Mouse (Mus musculus) CH12.LX (cell line): ENCODE results near the gene Zbtb7a. TPM values are rescaled to one million over a fixed set of nuclear protein-coding genes. Genes with fewer than 3 reads are reported as not detected.

Experiments
- DNase-seq: peaks from one replicate; pipeline ENCODE4 v3.0.0-alpha.2; 2013; ENCODE audit errors: extremely low read depth
- H3K27ac ChIP-seq: 2 replicates; pipeline ENCODE4 v1.5.1; 2012; ENCODE audit warnings: low read depth, mild to moderate bottlenecking, control low read depth, moderate library complexity; ENCODE audit not compliant: insufficient read depth
- H3K27me3 ChIP-seq: replicated peaks from 2 replicates; pipeline ENCODE3; 2012; ENCODE audit warnings: inconsistent platforms
- H3K36me3 ChIP-seq, 2 experiments: replicated peaks in 1 of 2; 2 replicates each; pipeline versions ENCODE3 to v1.6.1; 2012; ENCODE audit warnings: inconsistent platforms in 1 of 2, low read length in 1 of 2, mild to moderate bottlenecking in 1 of 2, mixed read lengths in 1 of 2, moderate library complexity in 1 of 2; ENCODE audit not compliant: control insufficient read depth in 1 of 2, insufficient read depth in 1 of 2
- H3K4me1 ChIP-seq, 2 experiments: 2 replicates each; pipeline ENCODE4 v1.6.1; 2012; ENCODE audit warnings: inconsistent platforms in 1 of 2, moderate library complexity in 1 of 2; ENCODE audit not compliant: insufficient read depth in 2 of 2, control insufficient read depth in 1 of 2
- H3K4me2 ChIP-seq: 2 replicates; pipeline ENCODE4 v1.6.1; 2012; ENCODE audit warnings: low read depth, mild to moderate bottlenecking, control low read depth; ENCODE audit not compliant: poor library complexity, insufficient read depth, severe bottlenecking
- H3K4me3 ChIP-seq, 3 experiments: fragments of 150-350 bp in 1 of 3; sonication (generic) in 1 of 3; replicated peaks in 1 of 3; 2 replicates each; pipeline versions ENCODE3 to v1.5.1; 2011 to 2012; ENCODE audit warnings: low read depth in 2 of 3, low read length in 2 of 3, mild to moderate bottlenecking in 2 of 3, moderate library complexity in 2 of 3, control low read depth in 1 of 3, improper control_type of control experiment in 1 of 3, inconsistent platforms in 1 of 3, mixed read lengths in 1 of 3; ENCODE audit not compliant: poor library complexity in 1 of 3
- H3K79me2 ChIP-seq: replicated peaks from 2 replicates; pipeline ENCODE4 v1.6.1; 2012; ENCODE audit warnings: mild to moderate bottlenecking, moderate library complexity; ENCODE audit not compliant: control insufficient read depth, poor library complexity, insufficient read depth, severe bottlenecking; ENCODE audit errors: extremely low read depth
- H3K9ac ChIP-seq: 2 replicates; pipeline ENCODE4 v1.6.1; 2012; ENCODE audit warnings: low read depth, mild to moderate bottlenecking, control low read depth, moderate library complexity; ENCODE audit not compliant: insufficient read depth
- H3K9me3 ChIP-seq: replicated peaks from 2 replicates; pipeline ENCODE3; 2012; ENCODE audit warnings: low read length, inconsistent platforms, mixed read lengths
- BHLHE40 ChIP-seq: IDR thresholded peaks from 2 replicates; pipeline ENCODE4 v1.6.1; 2011; ENCODE audit warnings: mild to moderate bottlenecking, low read depth, low read length, improper control_type of control experiment
- GABPA ChIP-seq: IDR thresholded peaks from 2 replicates; pipeline ENCODE4 v1.6.1; 2012; ENCODE audit warnings: low read depth, low read length, improper control_type of control experiment, inconsistent platforms; ENCODE audit not compliant: insufficient replicate concordance
- MAZ ChIP-seq: IDR thresholded peaks from 2 replicates; pipeline ENCODE4 v1.6.1; 2012; ENCODE audit warnings: low read depth, mild to moderate bottlenecking, inconsistent platforms, low read length, improper control_type of control experiment, moderate library complexity
- ZMIZ1 ChIP-seq: IDR thresholded peaks from 2 replicates; pipeline ENCODE4 v1.6.1; 2012; ENCODE audit warnings: low read depth, mild to moderate bottlenecking, inconsistent platforms, low read length, improper control_type of control experiment
- dilution Hi-C: fragments of 300-500 bp; cut with MboI; formaldehyde crosslinking; loops from 2 replicates; pipeline ENCODE4 v1.14.3; 2020; ENCODE audit warnings: low sequenced_read_pairs; ENCODE audit not compliant: extremely low pct_unique_long_range_greater_than_20kb, extremely low pct_ligation_motif_present
- in situ Hi-C: fragments of 300-500 bp; cut with MboI; formaldehyde crosslinking; loops from 3 replicates; pipeline ENCODE4 v1.14.3; 2019; ENCODE audit warnings: low sequenced_read_pairs, low pct_ligation_motif_present, low pct_unique_long_range_greater_than_20kb, mixed read lengths
- polyA plus RNA-seq: library from polyadenylated mRNA; unstranded; fragments of >175 nt; gene quantifications from 2 replicates; pipeline ENCODE4 v1.2.1, GENCODE M21; 2012; ENCODE audit warnings: low read depth; ENCODE audit not compliant: insufficient read length
- total RNA-seq, 2 experiments: library from RNA; depleted of rRNA; stranded (reverse); fragments of 300-350 nt in 1 of 2; fragments of >200 nt in 1 of 2; gene quantifications; 2 replicates each; pipeline ENCODE4 v1.2.3; 2012 to 2014

Gene Zbtb7a
- total and polyA plus RNA-seq, 3 experiments = 3.0 to 21.3 (median 18.2) TPM

DNA sequence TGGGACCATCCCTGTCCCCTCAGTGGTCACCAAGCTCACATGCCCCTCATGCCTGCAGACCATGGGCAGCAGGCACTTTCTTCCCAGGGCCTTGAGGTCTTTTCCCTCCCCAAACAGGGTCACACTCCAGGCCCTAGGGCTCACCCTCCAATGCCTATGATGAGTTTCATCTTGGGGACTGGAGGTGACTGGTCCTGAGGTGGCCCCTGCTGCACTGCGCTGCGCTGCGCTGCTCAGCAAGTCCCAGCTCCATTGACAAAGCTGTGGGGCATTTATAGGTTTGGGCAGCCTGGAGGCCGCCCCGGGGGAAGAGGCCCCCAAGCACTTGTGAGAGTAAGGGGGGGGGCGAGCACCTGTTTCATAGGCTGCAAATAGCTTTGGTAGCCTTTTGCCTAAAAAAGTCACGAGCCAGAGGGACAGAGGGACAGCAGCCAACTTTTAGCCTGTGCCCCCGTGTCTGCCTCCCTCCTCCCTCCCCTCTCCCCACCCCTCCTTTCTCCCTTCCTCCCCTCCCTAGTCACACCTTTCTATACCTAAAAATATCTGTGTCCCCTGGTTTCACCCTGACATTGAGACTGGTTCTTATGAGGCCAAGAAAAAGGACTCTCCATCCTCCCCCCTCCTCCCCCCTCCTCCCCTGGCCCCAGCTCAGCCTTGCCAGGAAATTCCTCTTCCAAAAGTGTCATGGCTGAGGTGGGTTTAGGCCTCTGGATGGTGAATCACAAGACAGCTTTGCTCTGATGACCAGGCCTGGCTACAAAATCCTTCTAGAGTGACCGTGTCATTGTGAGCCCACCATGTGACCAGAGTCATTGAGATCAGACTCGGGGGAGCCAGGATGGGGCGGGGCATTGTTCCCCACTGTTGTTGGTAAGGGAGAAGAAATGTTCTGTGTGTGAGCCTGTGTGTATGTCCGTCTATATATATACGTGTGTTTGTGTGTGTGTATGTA lies 67.1 kb downstream of the Zbtb7a start, which contains the start of gene Nmrk2:
Nmrk2 (minus strand) TSS at position 245 of the 952 bp plus-strand sequence.
- in situ Hi-C loops = loop anchor here (5.0 kb wide), 1 partner anchor 35 kb away; no protein-coding TSS in a partner anchor
- no peak for DNase-seq
- Histone ChIP-seq H3K27ac (no peak within 1 kb of the TSS), H3K27me3 (no peaks in the 10 kb centered on the region), H3K9ac (no peak within 1 kb of the TSS), H3K4me3 (no peak within 1 kb of the TSS), H3K9me3 (peaks cover 10% of the 10 kb centered on the region), H3K36me3 (no peaks in the 10 kb centered on the region), H3K4me2 (no peak within 1 kb of the TSS), H3K79me2 (no peaks in the 10 kb centered on the region), H3K4me1 (peaks cover 31 to 47% of the 10 kb centered on the region in 2 experiments)
- 0 out of 2 replicates have a peak, but pooled peaks have one; percentile 22 for TF ChIP-seq MAZ
- TF ChIP-seq ZMIZ1 = no peak
- TF ChIP-seq BHLHE40 = peak; percentile 43; the same call in 1 of the 2 replicates
- no peak for TF ChIP-seq GABPA
- dilution Hi-C loops = no loop called here

Other genes with a start within 250 kb of the Zbtb7a start
Only the 20 nearest of the 31 such genes appear.
- gene Gng7, start 120.3 kb upstream of the Zbtb7a start, total RNA-seq (2012; rRNA removed) = 0.46 and 0.47 TPM in 2 replicates
- gene Gng7, start 120.3 kb upstream of the Zbtb7a start, total RNA-seq (2014; rRNA removed) = not detected in 2 replicates
- 0.24 and 0.68 TPM in 2 replicates for gene Gng7, start 120.3 kb upstream of the Zbtb7a start, polyA plus RNA-seq
- gene Diras1, start 109.6 kb upstream of the Zbtb7a start, total RNA-seq (2012; rRNA removed) = not detected in 2 replicates
- gene Diras1, start 109.6 kb upstream of the Zbtb7a start, total RNA-seq (2014; rRNA removed) = not detected in 2 replicates
- not detected in 2 replicates for gene Diras1, start 109.6 kb upstream of the Zbtb7a start, polyA plus RNA-seq
- 6.3 and 7.2 TPM in 2 replicates for gene Slc39a3, start 97.8 kb upstream of the Zbtb7a start, total RNA-seq (2012; rRNA removed)
- 3.5 and 3.9 TPM in 2 replicates for gene Slc39a3, start 97.8 kb upstream of the Zbtb7a start, total RNA-seq (2014; rRNA removed)
- 4.2 and 4.3 TPM in 2 replicates for gene Slc39a3, start 97.8 kb upstream of the Zbtb7a start, polyA plus RNA-seq
- 104 and 110 TPM in 2 replicates for gene Sgta, start 75.0 kb upstream of the Zbtb7a start, total RNA-seq (2012; rRNA removed)
- gene Sgta, start 75.0 kb upstream of the Zbtb7a start, total RNA-seq (2014; rRNA removed) = 61.1 and 67.6 TPM in 2 replicates
- 118 and 123 TPM in 2 replicates for gene Sgta, start 75.0 kb upstream of the Zbtb7a start, polyA plus RNA-seq
- 123 and 136 TPM in 2 replicates for gene Thop1, start 65.2 kb upstream of the Zbtb7a start, total RNA-seq (2012; rRNA removed)
- gene Thop1, start 65.2 kb upstream of the Zbtb7a start, total RNA-seq (2014; rRNA removed) = 70.9 and 81.1 TPM in 2 replicates
- 94.5 and 105 TPM in 2 replicates for gene Thop1, start 65.2 kb upstream of the Zbtb7a start, polyA plus RNA-seq
- gene Creb3l3, start 36.3 kb upstream of the Zbtb7a start, total RNA-seq (2012; rRNA removed) = not detected in 2 replicates
- gene Creb3l3, start 36.3 kb upstream of the Zbtb7a start, total RNA-seq (2014; rRNA removed) = not detected in 2 replicates
- gene Creb3l3, start 36.3 kb upstream of the Zbtb7a start, polyA plus RNA-seq = 0.13 TPM in 1 of 2 replicates, not detected in the other
- 127 and 146 TPM in 2 replicates for gene Map2k2, start 29.3 kb upstream of the Zbtb7a start, total RNA-seq (2012; rRNA removed)
- gene Map2k2, start 29.3 kb upstream of the Zbtb7a start, total RNA-seq (2014; rRNA removed) = 67.2 and 79.2 TPM in 2 replicates
- 120 and 130 TPM in 2 replicates for gene Map2k2, start 29.3 kb upstream of the Zbtb7a start, polyA plus RNA-seq
- gene Pias4, start 32.7 kb downstream of the Zbtb7a start, total RNA-seq (2012; rRNA removed) = 24.3 and 26.6 TPM in 2 replicates
- 13.6 and 15.3 TPM in 2 replicates for gene Pias4, start 32.7 kb downstream of the Zbtb7a start, total RNA-seq (2014; rRNA removed)
- 26.5 and 33.5 TPM in 2 replicates for gene Pias4, start 32.7 kb downstream of the Zbtb7a start, polyA plus RNA-seq
- 3,382 and 4,660 TPM in 2 replicates for gene Eef2, start 41.4 kb downstream of the Zbtb7a start, total RNA-seq (2012; rRNA removed)
- 1,528 and 1,752 TPM in 2 replicates for gene Eef2, start 41.4 kb downstream of the Zbtb7a start, total RNA-seq (2014; rRNA removed)
- gene Eef2, start 41.4 kb downstream of the Zbtb7a start, polyA plus RNA-seq = 2,532 and 2,649 TPM in 2 replicates
- gene Dapk3, start 47.8 kb downstream of the Zbtb7a start, total RNA-seq (2012; rRNA removed) = 43.9 and 46.2 TPM in 2 replicates
- 25.4 and 27.5 TPM in 2 replicates for gene Dapk3, start 47.8 kb downstream of the Zbtb7a start, total RNA-seq (2014; rRNA removed)
- 39.5 and 44.5 TPM in 2 replicates for gene Dapk3, start 47.8 kb downstream of the Zbtb7a start, polyA plus RNA-seq
- 0.29 TPM in 1 of 2 replicates, not detected in the other for gene 4930442H23Rik, start 48.6 kb downstream of the Zbtb7a start, total RNA-seq (2012; rRNA removed)
- not detected in 2 replicates for gene 4930442H23Rik, start 48.6 kb downstream of the Zbtb7a start, total RNA-seq (2014; rRNA removed)
- 0.27 and 0.35 TPM in 2 replicates for gene 4930442H23Rik, start 48.6 kb downstream of the Zbtb7a start, polyA plus RNA-seq
- 0.08 TPM in 1 of 2 replicates, not detected in the other for gene Nmrk2, start 66.8 kb downstream of the Zbtb7a start, total RNA-seq (2012; rRNA removed)
- not detected in 2 replicates for gene Nmrk2, start 66.8 kb downstream of the Zbtb7a start, total RNA-seq (2014; rRNA removed)
- not detected in 2 replicates for gene Nmrk2, start 66.8 kb downstream of the Zbtb7a start, polyA plus RNA-seq
- gene Atcay, start 95.6 kb downstream of the Zbtb7a start, total RNA-seq (2012; rRNA removed) = 0.08 and 0.17 TPM in 2 replicates
- gene Atcay, start 95.6 kb downstream of the Zbtb7a start, total RNA-seq (2014; rRNA removed) = 0.05 TPM in 1 of 2 replicates, not detected in the other
- 0.06 and 0.12 TPM in 2 replicates for gene Atcay, start 95.6 kb downstream of the Zbtb7a start, polyA plus RNA-seq
- 5.5 and 13.5 TPM in 2 replicates for gene Zfr2, start 97.9 kb downstream of the Zbtb7a start, total RNA-seq (2012; rRNA removed)
- 1.0 and 1.2 TPM in 2 replicates for gene Zfr2, start 97.9 kb downstream of the Zbtb7a start, total RNA-seq (2014; rRNA removed)
- gene Zfr2, start 97.9 kb downstream of the Zbtb7a start, polyA plus RNA-seq = 2.4 and 2.7 TPM in 2 replicates
- gene Matk, start 117.7 kb downstream of the Zbtb7a start, total RNA-seq (2012; rRNA removed) = 2.9 and 3.9 TPM in 2 replicates
- gene Matk, start 117.7 kb downstream of the Zbtb7a start, total RNA-seq (2014; rRNA removed) = 4.9 and 5.2 TPM in 2 replicates
- gene Matk, start 117.7 kb downstream of the Zbtb7a start, polyA plus RNA-seq = 2.1 and 2.5 TPM in 2 replicates
- 128 and 140 TPM in 2 replicates for gene Mrpl54, start 131.7 kb downstream of the Zbtb7a start, total RNA-seq (2012; rRNA removed)
- gene Mrpl54, start 131.7 kb downstream of the Zbtb7a start, total RNA-seq (2014; rRNA removed) = 131 and 167 TPM in 2 replicates
- 104 and 120 TPM in 2 replicates for gene Mrpl54, start 131.7 kb downstream of the Zbtb7a start, polyA plus RNA-seq
- 104 and 149 TPM in 2 replicates for gene Apba3, start 131.7 kb downstream of the Zbtb7a start, total RNA-seq (2012; rRNA removed)
- gene Apba3, start 131.7 kb downstream of the Zbtb7a start, total RNA-seq (2014; rRNA removed) = 40.2 and 43.4 TPM in 2 replicates
- 43.2 and 47.4 TPM in 2 replicates for gene Apba3, start 131.7 kb downstream of the Zbtb7a start, polyA plus RNA-seq
- gene Tjp3, start 156.4 kb downstream of the Zbtb7a start, total RNA-seq (2012; rRNA removed) = 4.8 and 7.2 TPM in 2 replicates
- 0.42 TPM in 1 of 2 replicates, not detected in the other for gene Tjp3, start 156.4 kb downstream of the Zbtb7a start, total RNA-seq (2014; rRNA removed)
- 0.76 and 0.97 TPM in 2 replicates for gene Tjp3, start 156.4 kb downstream of the Zbtb7a start, polyA plus RNA-seq
- 12.6 and 17.9 TPM in 2 replicates for gene Pip5k1c, start 157.7 kb downstream of the Zbtb7a start, total RNA-seq (2012; rRNA removed)
- 11.4 and 11.7 TPM in 2 replicates for gene Pip5k1c, start 157.7 kb downstream of the Zbtb7a start, total RNA-seq (2014; rRNA removed)
- gene Pip5k1c, start 157.7 kb downstream of the Zbtb7a start, polyA plus RNA-seq = 46.7 and 51.4 TPM in 2 replicates
- 34.6 and 39.7 TPM in 2 replicates for gene Cactin, start 185.9 kb downstream of the Zbtb7a start, total RNA-seq (2012; rRNA removed)
- 19.9 and 21.4 TPM in 2 replicates for gene Cactin, start 185.9 kb downstream of the Zbtb7a start, total RNA-seq (2014; rRNA removed)
- gene Cactin, start 185.9 kb downstream of the Zbtb7a start, polyA plus RNA-seq = 39.3 and 39.5 TPM in 2 replicates